Mouse (Mus musculus) CH12.LX (cell line): ENCODE data around the gene Msx1.

Experiments used
- CTCF ChIP-seq, 2 experiments: IDR thresholded peaks in 1 of 2; conservative IDR thresholded peaks in 1 of 2; 2 replicates each; pipeline ENCODE4 v1.5.1; 2011 to 2012; ENCODE audit warnings: low read depth in 2 of 2, low read length in 2 of 2, improper control_type of control experiment in 1 of 2, inconsistent platforms in 1 of 2, mild to moderate bottlenecking in 1 of 2, moderate library complexity in 1 of 2
- HCFC1 ChIP-seq: IDR thresholded peaks from 2 replicates; pipeline ENCODE4 v1.6.1; 2012; ENCODE audit warnings: low read depth, mild to moderate bottlenecking, inconsistent platforms, low read length, improper control_type of control experiment
- POLR2AphosphoS2 ChIP-seq: IDR thresholded peaks from 2 replicates; pipeline ENCODE4 v1.6.1; 2011; ENCODE audit warnings: low read depth, low read length, improper control_type of control experiment
- SIN3A ChIP-seq: IDR thresholded peaks from 2 replicates; pipeline ENCODE4 v1.6.1; 2012; ENCODE audit warnings: low read length, improper control_type of control experiment, inconsistent platforms
- ZKSCAN1 ChIP-seq: IDR thresholded peaks from 2 replicates; pipeline ENCODE4 v1.6.1; 2012; ENCODE audit warnings: low read depth, inconsistent platforms, low read length, improper control_type of control experiment, borderline replicate concordance

DNA sequence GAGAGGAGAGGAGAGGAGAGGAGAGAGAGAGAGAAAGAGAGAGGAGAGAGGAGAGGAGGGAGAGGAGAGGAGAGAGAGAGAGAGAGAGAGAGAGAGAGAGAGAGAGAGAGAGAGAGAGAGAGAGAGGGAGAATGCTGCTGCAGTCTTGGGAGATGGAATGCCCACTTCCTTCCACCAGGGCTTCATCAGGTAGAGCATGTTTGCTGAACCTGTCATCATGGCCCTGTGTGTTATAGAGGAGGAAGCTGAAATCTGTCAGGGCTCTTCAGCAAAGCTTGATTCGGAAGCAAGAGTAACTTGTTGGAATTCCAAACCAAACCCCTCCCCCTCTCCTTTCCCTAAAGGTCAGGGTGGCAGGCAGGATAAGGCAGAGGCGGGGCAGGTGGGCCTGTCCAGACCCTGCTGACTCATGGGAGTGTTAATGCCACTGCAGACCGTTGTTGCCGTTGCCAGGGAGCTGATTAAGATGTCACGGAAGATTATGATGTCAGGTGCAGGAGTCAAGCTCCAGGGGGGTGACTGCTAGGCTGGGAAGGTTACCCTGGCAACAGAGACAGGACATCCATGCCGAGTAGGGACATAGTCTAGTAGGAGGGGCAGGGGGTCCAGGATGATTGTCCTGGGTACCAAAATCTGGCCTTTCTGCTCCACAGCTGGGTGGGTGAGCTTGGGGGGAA lies 11.3 kb upstream of the Msx1 start:
- TF ChIP-seq CTCF (conservative IDR thresholded peaks at IDR 0.05 in 1 of 2, IDR thresholded peaks at IDR 0.05 in 1 of 2; ENCODE audit: low read depth in 2 of 2, low read length in 2 of 2), result no peak
- TF ChIP-seq ZKSCAN1, result no peak
- no peak for TF ChIP-seq HCFC1
- no peak for TF ChIP-seq SIN3A
- no peak for TF ChIP-seq POLR2AphosphoS2
